Mouse (Mus musculus) hindbrain, embryonic 16.5 days (tissue): ENCODE results near the gene Rapgef4. TPM values are rescaled to one million over a fixed set of nuclear protein-coding genes. Genes with fewer than 3 reads are reported as not detected.
A peak's percentile ranks its signal among the peaks of the same experiment; 100 is the strongest.

Source experiments
- ATAC-seq: fragments of 200-750 bp; cut with Nextera tagmentation; 2 replicates; pipeline ENCODE4 v1.8.0; 2017; ENCODE audit warnings: moderate TSS enrichment, moderate library complexity
- H3K27ac ChIP-seq: fragments of 300-500 bp; sonication (generic); 2 replicates; pipeline ENCODE4 v1.5.1; 2014; ENCODE audit warnings: low read depth, mild to moderate bottlenecking, control low read depth, low read length, moderate library complexity
- H3K27me3 ChIP-seq: fragments of 300-500 bp; sonication (generic); replicated peaks from 2 replicates; pipeline ENCODE4 v1.6.1; 2014; ENCODE audit warnings: low read length; ENCODE audit not compliant: control insufficient read depth, insufficient read depth
- H3K36me3 ChIP-seq: fragments of 300-500 bp; sonication (generic); 2 replicates; pipeline ENCODE4 v1.6.1; 2014; ENCODE audit warnings: mild to moderate bottlenecking, low read length, moderate library complexity, mixed read lengths; ENCODE audit not compliant: control insufficient read depth, insufficient read depth
- H3K4me1 ChIP-seq: fragments of 300-500 bp; sonication (generic); 2 replicates; pipeline ENCODE4 v1.6.1; 2014; ENCODE audit warnings: low read depth, low read length; ENCODE audit not compliant: control insufficient read depth, insufficient read depth
- H3K4me2 ChIP-seq: fragments of 300-500 bp; sonication (generic); 2 replicates; pipeline ENCODE4 v1.6.1; 2014; ENCODE audit warnings: mild to moderate bottlenecking, low read length, control low read depth, moderate library complexity
- H3K4me3 ChIP-seq: fragments of 300-500 bp; sonication (generic); 2 replicates; pipeline ENCODE4 v1.5.1; 2014; ENCODE audit warnings: mild to moderate bottlenecking, low read length, control low read depth, moderate library complexity
- H3K9ac ChIP-seq: fragments of 300-500 bp; sonication (generic); 2 replicates; pipeline ENCODE4 v1.6.1; 2014; ENCODE audit warnings: low read depth, mild to moderate bottlenecking, control low read depth, low read length, moderate library complexity
- H3K9me3 ChIP-seq: fragments of 300-500 bp; sonication (generic); 2 replicates; pipeline ENCODE4 v1.6.1; 2014; ENCODE audit warnings: mild to moderate bottlenecking, low read length, moderate library complexity; ENCODE audit not compliant: control insufficient read depth
- WGBS: fragments of 180-500 bp; shearing (Covaris S2); extraction: QIAGEN DNeasy Blood & Tissue Kit; methylation state at CpG from one replicate; pipeline ENCODE4 v1.1.7; 2014; 5-methylcytosine and 5-hydroxymethylcytosine counted together
- polyA plus RNA-seq: library from polyadenylated mRNA; unstranded; fragments of >200 nt; fragmentation: Nextera tagmentation; extraction: Ambion mirVana; gene quantifications from 2 replicates; pipeline ENCODE4 v1.2.1, GENCODE M21; 2015

Gene Rapgef4
- polyA plus RNA-seq, 1 experiment from 2014 or later: 41.3 TPM

- Histone ChIP-seq H3K4me1 (no peaks in the 10 kb centered on the region), H3K4me2 (no peak overlapping the region), H3K27me3 (no peaks in the 10 kb centered on the region), H3K36me3 (no peaks in the 10 kb centered on the region), H3K9ac (no peak overlapping the region), H3K9me3 (no peaks in the 10 kb centered on the region), H3K27ac (no peak overlapping the region), H3K4me3 (no peak overlapping the region)
- 28% methylated on average over 9 of the region's 9 CpGs for WGBS
- peak; percentile 54; the same call in 1 of the 2 replicates for ATAC-seq
These were observed 176.5 kb downstream of the Rapgef4 start for GRCm38 (mm10) chr2:72157561-72157960.

GRCm38 (mm10) chr2:72158045-72158444 lies 177.0 kb downstream of the Rapgef4 start:
- 80% methylated on average over 5 of the region's 5 CpGs for WGBS

GRCm38 (mm10) chr2:72158691-72159225 lies 177.7 kb downstream of the Rapgef4 start:
- Histone ChIP-seq H3K4me3 (no peak overlapping the region), H3K9me3 (no peaks in the 10 kb centered on the region), H3K27ac (no peak overlapping the region), H3K9ac (no peak overlapping the region), H3K4me1 (no peaks in the 10 kb centered on the region), H3K27me3 (no peaks in the 10 kb centered on the region), H3K4me2 (no peak overlapping the region), H3K36me3 (no peaks in the 10 kb centered on the region)
- 74% methylated on average over 10 of the region's 10 CpGs for whole genome bisulfite sequencing
- no peak for ATAC-seq

More at GRCm38 (mm10) chr2:72158045-72158444, 177.0 kb downstream of the Rapgef4 start:
- Histone ChIP-seq H3K9ac (no peak overlapping the region), H3K4me3 (no peak overlapping the region), H3K27me3 (no peaks in the 10 kb centered on the region), H3K4me1 (no peaks in the 10 kb centered on the region), H3K27ac (no peak overlapping the region), H3K4me2 (no peak overlapping the region), H3K9me3 (no peaks in the 10 kb centered on the region), H3K36me3 (no peaks in the 10 kb centered on the region)
- no peak for ATAC-seq

GRCm38 (mm10) chr2:72159281-72159680 lies 178.2 kb downstream of the Rapgef4 start:
- Histone ChIP-seq H3K27me3 (no peaks in the 10 kb centered on the region), H3K36me3 (no peaks in the 10 kb centered on the region), H3K4me1 (no peaks in the 10 kb centered on the region), H3K9ac (no peak overlapping the region), H3K4me2 (no peak overlapping the region), H3K4me3 (no peak overlapping the region), H3K9me3 (no peaks in the 10 kb centered on the region), H3K27ac (no peak overlapping the region)
- 87% methylated on average over 6 of the region's 6 CpGs for WGBS
- no peak for ATAC-seq

GRCm38 (mm10) chr2:72165136-72165854 lies 184.3 kb downstream of the Rapgef4 start:
- Histone ChIP-seq H3K4me2 (no peak overlapping the region), H3K27ac (no peak overlapping the region), H3K4me1 (peaks cover 5% of the 10 kb centered on the region; the same call in 1 of the 2 replicates), H3K27me3 (no peaks in the 10 kb centered on the region), H3K9me3 (no peaks in the 10 kb centered on the region), H3K36me3 (no peaks in the 10 kb centered on the region), H3K9ac (no peak overlapping the region), H3K4me3 (no peak overlapping the region)
- WGBS: 84% methylated on average over 5 of the region's 5 CpGs
- ATAC-seq: no peak

- Histone ChIP-seq H3K4me3 (no peak overlapping the region), H3K27ac (no peak overlapping the region; the same call in 1 of the 2 replicates), H3K27me3 (no peaks in the 10 kb centered on the region), H3K9me3 (no peaks in the 10 kb centered on the region), H3K36me3 (no peaks in the 10 kb centered on the region), H3K9ac (no peak overlapping the region), H3K4me2 (no peak overlapping the region), H3K4me1 (peaks cover 5% of the 10 kb centered on the region; the same call in 1 of the 2 replicates)
- no peak for ATAC-seq
- 62% methylated on average over 9 of the region's 9 CpGs for WGBS
These were observed 188.5 kb downstream of the Rapgef4 start for GRCm38 (mm10) chr2:72169451-72170100.

- H3K27me3 ChIP-seq: no peaks in the 10 kb centered on the region
- H3K4me2 ChIP-seq: no peak overlapping the region
- H3K4me1 ChIP-seq: peaks cover 5% of the 10 kb centered on the region; the same call in 1 of the 2 replicates
- 86% methylated on average over 8 of the region's 8 CpGs for whole genome bisulfite sequencing
- H3K4me3 ChIP-seq: no peak overlapping the region
- no peaks in the 10 kb centered on the region for H3K9me3 ChIP-seq
- no peak overlapping the region for H3K9ac ChIP-seq
- H3K36me3 ChIP-seq: no peaks in the 10 kb centered on the region
- no peak; the same call in 1 of the 2 replicates for ATAC-seq
- no peak overlapping the region for H3K27ac ChIP-seq
These were observed 189.5 kb downstream of the Rapgef4 start for GRCm38 (mm10) chr2:72170546-72170945.

- Histone ChIP-seq H3K4me2 (no peak overlapping the region), H3K9me3 (no peaks in the 10 kb centered on the region), H3K27ac (no peak overlapping the region), H3K9ac (no peak overlapping the region), H3K36me3 (no peaks in the 10 kb centered on the region), H3K27me3 (no peaks in the 10 kb centered on the region), H3K4me3 (no peak overlapping the region), H3K4me1 (peaks cover 5% of the 10 kb centered on the region; the same call in 1 of the 2 replicates)
- 90% methylated on average over 5 of the region's 5 CpGs for WGBS
- ATAC-seq: no peak
These were observed 190.2 kb downstream of the Rapgef4 start for GRCm38 (mm10) chr2:72171204-72171603.

GRCm38 (mm10) chr2:72173010-72173409 lies 192.0 kb downstream of the Rapgef4 start:
- WGBS: 76% methylated on average over 3 of the region's 3 CpGs
- ATAC-seq: no peak

More at GRCm38 (mm10) chr2:72173010-72173409, 192.0 kb downstream of the Rapgef4 start:
- H3K27me3 ChIP-seq: no peaks in the 10 kb centered on the region
- H3K4me3 ChIP-seq: no peak overlapping the region
- no peak overlapping the region for H3K4me2 ChIP-seq
- H3K36me3 ChIP-seq: no peaks in the 10 kb centered on the region
- no peak overlapping the region for H3K9ac ChIP-seq
- peaks cover 5% of the 10 kb centered on the region; the same call in 1 of the 2 replicates for H3K4me1 ChIP-seq
- no peaks in the 10 kb centered on the region for H3K9me3 ChIP-seq
- H3K27ac ChIP-seq: no peak overlapping the region
